ENCODE assay signal across 7 mouse cellular contexts in genomic region chr2:172824906-172825784, GRCm38 (mm10).
A peak's percentile ranks its signal among the peaks of the same experiment; 100 is the strongest.
DNase-seq lines count a peak whose midpoint lies in the region; ATAC-seq and TF ChIP-seq lines count a peak whose summit lies in the region.

No protein-coding gene starts in this region.

- peak overlapping the region; percentile 45 for H3K4me2 ChIP-seq in neural tube, embryonic 12.5 days (replicated peaks)

- H3K27ac ChIP-seq in cortical plate, adult 2 months (ENCODE audit: insufficient read depth, low read length): no peak overlapping the region
- H3K27ac ChIP-seq in liver, adult 2 months (replicated peaks; ENCODE audit: insufficient read depth, low read depth, low read length): no peak overlapping the region
- H3K27ac ChIP-seq in neural tube, embryonic 12.5 days: no peak overlapping the region

- ATAC-seq in neural tube, embryonic 12.5 days (ENCODE audit: low FRiP score, low read depth): peak; percentile 62

- no peaks in the 10 kb centered on the region for H3K4me1 ChIP-seq in cortical plate, adult 2 months (ENCODE audit: control insufficient read depth, insufficient read depth, low read length)
- H3K4me1 ChIP-seq in liver, adult 2 months (ENCODE audit: control insufficient read depth, insufficient read depth, low read length): no peaks in the 10 kb centered on the region
- H3K4me1 ChIP-seq in neural tube, embryonic 12.5 days: 0 out of 2 replicates have a peak, but pooled peaks cover 3% of the 10 kb centered on the region

- no peak for TF ChIP-seq POLR2A in cortical plate, adult 2 months (IDR thresholded peaks at IDR 0.05; ENCODE audit: extremely low read depth, insufficient read depth, low read length)
- no peak for TF ChIP-seq POLR2A in liver, adult 2 months (IDR thresholded peaks at IDR 0.05; ENCODE audit: extremely low read depth, insufficient read depth, low read length)

- H3K9me3 ChIP-seq in neural tube, embryonic 12.5 days: no peaks in the 10 kb centered on the region

- no peaks in the 10 kb centered on the region for H3K36me3 ChIP-seq in liver, adult 2 months (ENCODE audit: control insufficient read depth, insufficient read depth, low read length)
- no peaks in the 10 kb centered on the region for H3K36me3 ChIP-seq in neural tube, embryonic 12.5 days

- peak; percentile 51 for DNase-seq in NIH3T3 (ENCODE audit: low read depth)
- peak; percentile 53 to 63 for DNase-seq in gastrocnemius, postnatal 4 days (ENCODE audit: low spot score in 2 of 2)
- peak; percentile 47 for DNase-seq in kidney, adult 18-20 months
- no peak for DNase-seq in liver, adult 2 months (ENCODE audit: extremely low read depth, low read depth, low spot score)
- DNase-seq in thymus, postnatal 36 days: peak; percentile 73

- WGBS in liver, adult 2 months: 20% methylated on average over 43 of the region's 43 CpGs
- WGBS in neural tube, embryonic 12.5 days: 19% methylated on average over 43 of the region's 43 CpGs

- TF ChIP-seq CTCF in cortical plate, adult 2 months (IDR thresholded peaks at IDR 0.05; ENCODE audit: extremely low read depth, insufficient read depth, low read length): peak; percentile 45
- TF ChIP-seq CTCF in liver, adult 2 months (IDR thresholded peaks at IDR 0.05; ENCODE audit: low read depth, low read length): peak; percentile 9; the same call in 1 of the 2 replicates

- H3K27me3 ChIP-seq in liver, adult 2 months (ENCODE audit: control insufficient read depth, insufficient read depth, low read length): no peaks in the 10 kb centered on the region
- peaks cover 22% of the 10 kb centered on the region for H3K27me3 ChIP-seq in neural tube, embryonic 12.5 days (replicated peaks)

- no peaks in the 10 kb centered on the region for H3K79me2 ChIP-seq in liver, adult 2 months (ENCODE audit: control insufficient read depth, insufficient read depth, low read length)

- H3K9ac ChIP-seq in liver, adult 2 months (ENCODE audit: low read depth, low read length): no peak overlapping the region
- H3K9ac ChIP-seq in neural tube, embryonic 12.5 days: no peak overlapping the region

- H3K4me3 ChIP-seq in cortical plate, adult 2 months (ENCODE audit: insufficient read depth, low read length): no peak overlapping the region
- no peak overlapping the region for H3K4me3 ChIP-seq in liver, adult 2 months (ENCODE audit: insufficient read depth, low read depth, low read length)
- no peak overlapping the region for H3K4me3 ChIP-seq in neural tube, embryonic 12.5 days
